20 mouse cellular contexts compared by ENCODE assay signal in the genomic region with DNA sequence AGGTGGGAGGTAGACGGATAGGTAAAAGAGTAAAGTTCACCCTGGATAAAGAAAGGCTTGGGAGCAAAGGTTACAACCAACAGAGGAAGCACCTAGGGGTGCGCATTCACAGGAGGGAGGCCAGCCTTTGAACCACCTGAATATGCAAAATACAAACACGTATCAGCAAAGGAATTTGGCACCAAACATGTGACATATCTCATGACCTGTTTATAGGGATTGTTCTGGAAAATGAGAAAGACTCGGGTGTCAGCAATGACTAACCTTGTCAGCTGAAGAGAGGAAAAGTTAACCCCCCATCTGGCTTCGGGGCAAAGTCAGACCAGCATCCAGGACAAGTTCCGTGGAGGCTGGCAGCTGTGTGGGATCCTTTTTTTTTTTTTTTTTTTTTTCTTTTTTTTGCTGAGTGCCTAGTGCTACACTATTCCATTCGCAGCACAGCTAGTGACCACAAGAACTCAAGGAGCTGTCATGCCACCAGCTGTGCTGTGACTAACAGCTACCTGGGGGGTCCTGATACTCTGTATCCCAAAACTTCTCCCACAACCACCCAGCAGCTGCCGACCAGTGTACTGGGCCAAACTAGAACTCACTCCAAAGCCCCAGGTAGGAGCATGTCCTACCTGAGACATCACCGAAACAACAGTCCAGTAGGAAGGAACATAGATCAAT. TPM values are rescaled to one million over a fixed set of nuclear protein-coding genes. Genes with fewer than 3 reads are reported as not detected.
DNase-seq lines count a peak whose midpoint lies in the region; ATAC-seq lines count a peak whose summit lies in the region.
"Had no signal": no experiment of that assay in that cellular context is flagged by ENCODE, and none has a peak within 500 bp of the region (broad histone marks: within the 10 kb centered on the region; RNA-seq: fewer than 3 reads in every experiment).

No protein-coding gene starts in this region.

- no peaks in the 10 kb centered on the region for H3K9me3 ChIP-seq in intestine, embryonic 15.5 days
- H3K9me3 ChIP-seq in stomach, embryonic 16.5 days (replicated peaks; ENCODE audit: control insufficient read depth, low read length) = no peaks in the 10 kb centered on the region
- H3K9me3 ChIP-seq: forebrain, embryonic 15.5 days; heart, embryonic 12.5 days; hindbrain, embryonic 15.5 days had no signal

- peak overlapping the region; percentile 77 for H3K27ac ChIP-seq in intestine, embryonic 15.5 days
- H3K27ac ChIP-seq in stomach, embryonic 16.5 days (ENCODE audit: low read length) = peak overlapping the region; percentile 49
- H3K27ac ChIP-seq: forebrain, embryonic 15.5 days; hindbrain, embryonic 15.5 days had no signal

- intact Hi-C loops in left cerebral cortex, postnatal 10 days (cut with DNase I) = no loop called here

- H3K9ac ChIP-seq in intestine, embryonic 15.5 days = no peak overlapping the region
- H3K9ac ChIP-seq in stomach, embryonic 16.5 days (ENCODE audit: low read length) = no peak overlapping the region
- H3K9ac ChIP-seq: forebrain, embryonic 15.5 days; heart, embryonic 12.5 days; hindbrain, embryonic 15.5 days had no signal

- no peak overlapping the region for H3K4me3 ChIP-seq in intestine, embryonic 15.5 days (replicated peaks)
- no peak overlapping the region for H3K4me3 ChIP-seq in stomach, embryonic 16.5 days (replicated peaks; ENCODE audit: low read length)
- H3K4me3 ChIP-seq: erythroblast, embryonic 14.5 days; forebrain, embryonic 15.5 days; heart, embryonic 12.5 days; hindbrain, embryonic 15.5 days had no signal

- peak overlapping the region; percentile 31; the same call in 1 of the 2 replicates for H3K4me2 ChIP-seq in intestine, embryonic 15.5 days (replicated peaks)
- H3K4me2 ChIP-seq in stomach, embryonic 16.5 days (ENCODE audit: low read depth, low read length) = no peak overlapping the region
- H3K4me2 ChIP-seq: forebrain, embryonic 15.5 days; heart, embryonic 12.5 days; hindbrain, embryonic 15.5 days had no signal

- ATAC-seq in intestine, embryonic 15.5 days = peak; percentile 90
- ATAC-seq in stomach, embryonic 16.5 days (ENCODE audit: insufficient read depth, low FRiP score) = no peak
- ATAC-seq: forebrain, embryonic 15.5 days had no signal

- no peaks in the 10 kb centered on the region for H3K27me3 ChIP-seq in intestine, embryonic 15.5 days (replicated peaks)
- H3K27me3 ChIP-seq in stomach, embryonic 16.5 days (ENCODE audit: control insufficient read depth, insufficient read depth, low read length) = no peaks in the 10 kb centered on the region; the same call in 1 of the 2 replicates
- H3K27me3 ChIP-seq: CH12.LX; forebrain, embryonic 15.5 days; heart, embryonic 12.5 days; hindbrain, embryonic 15.5 days had no signal

- DNase-seq in kidney, adult 18-20 months = peak; percentile 54
- no peak for DNase-seq in kidney, postnatal 4 days
- peak; percentile 73 for DNase-seq in kidney, postnatal 14 days
- no peak for DNase-seq in adrenal gland, adult (ENCODE audit: inconsistent age in 2 of 2, low spot score in 1 of 2)
- no peak for DNase-seq in cerebellum, adult 11 months
- no peak for DNase-seq in left cerebral cortex, postnatal 10 days (ENCODE audit: extremely low spot score in 1 of 2, low spot score in 2 of 2)
- DNase-seq: adrenal gland, postnatal 25 days; cerebellum, adult 2 months; heart, postnatal 36 days; midbrain, embryonic 14.5 days; retina, postnatal 1 day; right cerebral cortex, postnatal 4 days; thymus, adult 2 months had no signal

- 49% methylated on average over 9 of the region's 9 CpGs for WGBS in intestine, embryonic 15.5 days
- 45% methylated on average over 9 of the region's 9 CpGs for WGBS in stomach, embryonic 16.5 days

- peaks cover 22% of the 10 kb centered on the region for H3K4me1 ChIP-seq in intestine, embryonic 15.5 days (replicated peaks)
- peaks cover 8% of the 10 kb centered on the region; the same call in 1 of the 2 replicates for H3K4me1 ChIP-seq in stomach, embryonic 16.5 days (ENCODE audit: control insufficient read depth, insufficient read depth, low read length)
- H3K4me1 ChIP-seq: forebrain, embryonic 15.5 days; heart, embryonic 12.5 days had no signal

- H3K36me3 ChIP-seq in intestine, embryonic 15.5 days = no peaks in the 10 kb centered on the region
- H3K36me3 ChIP-seq in stomach, embryonic 16.5 days (ENCODE audit: control insufficient read depth, insufficient read depth, low read length) = no peaks in the 10 kb centered on the region
- H3K36me3 ChIP-seq: forebrain, embryonic 15.5 days; heart, embryonic 12.5 days; hindbrain, embryonic 15.5 days had no signal

RNA-seq across cellular contexts. Expression of a gene that starts 42.3 kb away (rescaled TPM):
- 295 and 300 TPM in 2 replicates for polyA plus RNA-seq in intestine, embryonic 15.5 days (2015; fragmentation: Nextera tagmentation; extraction: Ambion mirVana)
- polyA plus RNA-seq in stomach, embryonic 16.5 days (2015; fragmentation: Nextera tagmentation; extraction: Ambion mirVana) = 170 and 206 TPM in 2 replicates
- 100 to 1,000 TPM; 156 to 169 TPM for total RNA-seq in left cerebral cortex, postnatal 10 days (2021)

Comparison
In these comparisons a context has a peak if more than half of its experiments do, and no peak if none do; other contexts are left out.
1. DNase-seq: peak in kidney, adult 18-20 months (single experiment) and kidney, postnatal 14 days (single experiment); none in kidney, postnatal 4 days (0 of 2), adrenal gland, adult (0 of 2), cerebellum, adult 11 months (single experiment) and left cerebral cortex, postnatal 10 days (0 of 2).